12 mouse cellular contexts compared by ENCODE assay signal in the genomic region with DNA sequence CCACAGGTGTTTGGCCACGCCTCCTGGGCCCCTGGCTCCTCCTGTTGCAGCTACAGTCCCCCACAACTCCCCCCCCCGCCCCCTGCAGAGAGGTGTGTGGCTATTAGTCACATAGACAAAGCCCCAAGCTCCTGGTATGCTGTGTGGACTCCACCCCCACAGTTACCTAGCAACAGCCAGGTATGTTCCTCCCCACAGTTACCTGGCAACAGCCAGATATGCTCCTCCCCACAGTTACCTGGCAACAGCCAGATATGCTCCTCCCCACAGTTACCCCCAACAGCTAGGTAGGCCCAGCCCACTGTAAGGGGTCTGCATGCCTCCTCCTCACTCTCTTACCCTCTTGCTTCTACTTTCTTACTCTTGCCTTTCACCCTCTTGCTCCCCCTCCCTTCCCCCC. TPM values are rescaled to one million over a fixed set of nuclear protein-coding genes. Genes with fewer than 3 reads are reported as not detected.
DNase-seq lines count a peak whose midpoint lies in the region; ATAC-seq and TF ChIP-seq lines count a peak whose summit lies in the region.
"Had no signal": no experiment of that assay in that cellular context is flagged by ENCODE, and none has a peak within 500 bp of the region (broad histone marks: within the 10 kb centered on the region; RNA-seq: fewer than 3 reads in every experiment).

No protein-coding gene starts in this region.

- H3K4me3 ChIP-seq in lung, embryonic 16.5 days (ENCODE audit: low read length): no peak overlapping the region
- H3K4me3 ChIP-seq in embryonic facial prominence, embryonic 10.5 days: no peak overlapping the region
- no peak overlapping the region for H3K4me3 ChIP-seq in intestine, postnatal 0 days (ENCODE audit: low read depth, low read length)
- H3K4me3 ChIP-seq: heart, embryonic 15.5 days had no signal

- no peak for DNase-seq in lung, postnatal 4 days
- DNase-seq in embryonic facial prominence, embryonic 10.5 days (ENCODE audit: low spot score): peak; percentile 65
- peak; percentile 27 for DNase-seq in testis, postnatal 14 days (ENCODE audit: low spot score)
- DNase-seq in gastrocnemius, postnatal 25 days: no peak
- DNase-seq in urinary bladder, postnatal 14 days (ENCODE audit: low spot score): no peak
- DNase-seq: adrenal gland, adult 8-10 months; cerebellum, postnatal 14 days; right cerebral cortex, adult 18-20 months had no signal

- no peak overlapping the region for H3K9ac ChIP-seq in lung, embryonic 16.5 days (ENCODE audit: low read length)
- no peak overlapping the region for H3K9ac ChIP-seq in intestine, postnatal 0 days (ENCODE audit: low read depth, low read length)
- H3K9ac ChIP-seq: heart, embryonic 15.5 days had no signal

- H3K4me2 ChIP-seq in lung, embryonic 16.5 days (ENCODE audit: low read depth, low read length): no peak overlapping the region
- no peak overlapping the region for H3K4me2 ChIP-seq in intestine, postnatal 0 days (replicated peaks; ENCODE audit: low read depth)
- H3K4me2 ChIP-seq: heart, embryonic 15.5 days had no signal

- peak; percentile 65 for ATAC-seq in lung, embryonic 16.5 days (ENCODE audit: low read depth)
- ATAC-seq in intestine, postnatal 0 days: peak; percentile 60; the same call in 1 of the 2 replicates

- H3K36me3 ChIP-seq in lung, embryonic 16.5 days (ENCODE audit: control insufficient read depth, insufficient read depth, low read length): no peaks in the 10 kb centered on the region
- H3K36me3 ChIP-seq in embryonic facial prominence, embryonic 10.5 days (replicated peaks): peaks cover 6% of the 10 kb centered on the region; the same call in 1 of the 2 replicates
- H3K36me3 ChIP-seq in intestine, postnatal 0 days (ENCODE audit: control insufficient read depth, insufficient read depth): no peaks in the 10 kb centered on the region; the same call in 1 of the 2 replicates
- H3K36me3 ChIP-seq: heart, embryonic 15.5 days had no signal

- H3K9me3 ChIP-seq in lung, embryonic 16.5 days (ENCODE audit: control insufficient read depth, low read length): no peaks in the 10 kb centered on the region
- no peaks in the 10 kb centered on the region for H3K9me3 ChIP-seq in embryonic facial prominence, embryonic 10.5 days
- no peaks in the 10 kb centered on the region for H3K9me3 ChIP-seq in intestine, postnatal 0 days (ENCODE audit: control insufficient read depth)
- H3K9me3 ChIP-seq: heart, embryonic 15.5 days had no signal

- H3K27ac ChIP-seq in lung, embryonic 16.5 days (ENCODE audit: low read length): no peak overlapping the region
- H3K27ac ChIP-seq in embryonic facial prominence, embryonic 10.5 days (replicated peaks): no peak overlapping the region
- no peak overlapping the region for H3K27ac ChIP-seq in intestine, postnatal 0 days (ENCODE audit: low read depth, low read length)
- H3K27ac ChIP-seq: heart, embryonic 15.5 days had no signal

- TF ChIP-seq CTCF in intestine, postnatal 0 days (IDR thresholded peaks at IDR 0.05; ENCODE audit: low read depth): no peak

- 20% methylated on average over 1 of the region's 2 CpGs for WGBS in lung, embryonic 16.5 days
- WGBS in embryonic facial prominence, embryonic 10.5 days: 6% methylated on average over 2 of the region's 2 CpGs
- WGBS in intestine, postnatal 0 days: 14% methylated on average over 1 of the region's 2 CpGs

- no peaks in the 10 kb centered on the region for H3K27me3 ChIP-seq in lung, embryonic 16.5 days (ENCODE audit: control insufficient read depth, insufficient read depth, low read depth, low read length)
- no peaks in the 10 kb centered on the region for H3K27me3 ChIP-seq in embryonic facial prominence, embryonic 10.5 days (replicated peaks; ENCODE audit: low read depth, poor library complexity, severe bottlenecking)
- no peaks in the 10 kb centered on the region for H3K27me3 ChIP-seq in intestine, postnatal 0 days (replicated peaks; ENCODE audit: control insufficient read depth, insufficient read depth, low read length)
- H3K27me3 ChIP-seq: heart, embryonic 15.5 days had no signal

- H3K4me1 ChIP-seq in lung, embryonic 16.5 days (replicated peaks; ENCODE audit: control insufficient read depth, insufficient read depth, low read length): no peaks in the 10 kb centered on the region
- H3K4me1 ChIP-seq in embryonic facial prominence, embryonic 10.5 days: peaks cover 17% of the 10 kb centered on the region
- H3K4me1 ChIP-seq in intestine, postnatal 0 days (replicated peaks; ENCODE audit: control insufficient read depth, insufficient read depth, low read length): no peaks in the 10 kb centered on the region
- H3K4me1 ChIP-seq: heart, embryonic 15.5 days had no signal

RNA-seq across cellular contexts. Expression of gene Ntsr2, which starts 11.8 kb away (rescaled TPM):
- 0.24 and 0.52 TPM in 2 replicates for polyA plus RNA-seq in lung, embryonic 16.5 days (2015; fragmentation: Nextera tagmentation; extraction: Ambion mirVana)
- not detected in 2 replicates for polyA plus RNA-seq in embryonic facial prominence, embryonic 10.5 days (2016; fragmentation: Nextera tagmentation; extraction: Ambion mirVana)
- 0.09 TPM in 1 of 2 replicates, not detected in the other for polyA plus RNA-seq in intestine, postnatal 0 days (2015; fragmentation: Nextera tagmentation; extraction: Ambion mirVana)
- 1 to 10 TPM; 2.3 to 3.2 TPM for total RNA-seq in gastrocnemius, postnatal 25 days (2021)
- total RNA-seq: liver, adult 2 months had no signal
- polyA plus RNA-seq: liver, adult 2 months had no signal

RNA-seq across cellular contexts. Expression of gene Lpin1, which starts 54.3 kb away (rescaled TPM):
- polyA plus RNA-seq in lung, embryonic 16.5 days (2015; fragmentation: Nextera tagmentation; extraction: Ambion mirVana): 8.1 and 9.3 TPM in 2 replicates
- polyA plus RNA-seq in embryonic facial prominence, embryonic 10.5 days (2016; fragmentation: Nextera tagmentation; extraction: Ambion mirVana): 6.2 and 6.7 TPM in 2 replicates
- 3.1 and 3.6 TPM in 2 replicates for polyA plus RNA-seq in intestine, postnatal 0 days (2015; fragmentation: Nextera tagmentation; extraction: Ambion mirVana)
- total RNA-seq in gastrocnemius, postnatal 25 days (2021): 100 to 1,000 TPM; 174 to 193 TPM

Comparison
In these comparisons a context has a peak if more than half of its experiments do, and no peak if none do; other contexts are left out.
1. DNase-seq: peak in embryonic facial prominence, embryonic 10.5 days (single experiment) and testis, postnatal 14 days (single experiment); none in lung, postnatal 4 days (0 of 2), gastrocnemius, postnatal 25 days (single experiment) and urinary bladder, postnatal 14 days (single experiment).